Mouse (Mus musculus) megakaryocyte, embryonic 14.5 days (primary cell): ENCODE measurements around the gene Top3a. TPM values are rescaled to one million over a fixed set of nuclear protein-coding genes. Genes with fewer than 3 reads are reported as not detected.

Experiments
- H3K27me3 ChIP-seq: replicated peaks from 2 replicates; pipeline ENCODE3; 2012; ENCODE audit warnings: inconsistent platforms
- H3K36me3 ChIP-seq: replicated peaks from 2 replicates; pipeline ENCODE3; 2012; ENCODE audit warnings: low read length, inconsistent platforms, mixed read lengths
- H3K4me1 ChIP-seq: 2 replicates; pipeline ENCODE4 v1.6.1; 2012; ENCODE audit warnings: inconsistent platforms
- H3K4me3 ChIP-seq: replicated peaks from 2 replicates; pipeline ENCODE3; 2012; ENCODE audit warnings: moderate library complexity, mild to moderate bottlenecking, inconsistent platforms
- H3K9me3 ChIP-seq: 2 replicates; pipeline ENCODE4 v1.6.1; 2012; ENCODE audit warnings: inconsistent platforms
- FLI1 ChIP-seq: IDR thresholded peaks from 2 replicates; pipeline ENCODE4 v1.6.1; 2012; ENCODE audit warnings: low read length, inconsistent platforms, mixed read lengths
- GATA1 ChIP-seq: IDR thresholded peaks from 3 replicates; pipeline ENCODE4 v1.6.1; 2012; ENCODE audit warnings: mixed read lengths, low read length, inconsistent platforms, borderline replicate concordance
- polyA plus RNA-seq: library from polyadenylated mRNA; stranded (reverse); fragments of >175 nt; gene quantifications from 2 replicates; pipeline ENCODE4 v1.2.3, GENCODE M21; 2012; ENCODE audit warnings: low replicate concordance; ENCODE audit not compliant: insufficient read depth

The Top3a gene
- polyA plus RNA-seq, 1 experiment, result 1.9 TPM

DNA sequence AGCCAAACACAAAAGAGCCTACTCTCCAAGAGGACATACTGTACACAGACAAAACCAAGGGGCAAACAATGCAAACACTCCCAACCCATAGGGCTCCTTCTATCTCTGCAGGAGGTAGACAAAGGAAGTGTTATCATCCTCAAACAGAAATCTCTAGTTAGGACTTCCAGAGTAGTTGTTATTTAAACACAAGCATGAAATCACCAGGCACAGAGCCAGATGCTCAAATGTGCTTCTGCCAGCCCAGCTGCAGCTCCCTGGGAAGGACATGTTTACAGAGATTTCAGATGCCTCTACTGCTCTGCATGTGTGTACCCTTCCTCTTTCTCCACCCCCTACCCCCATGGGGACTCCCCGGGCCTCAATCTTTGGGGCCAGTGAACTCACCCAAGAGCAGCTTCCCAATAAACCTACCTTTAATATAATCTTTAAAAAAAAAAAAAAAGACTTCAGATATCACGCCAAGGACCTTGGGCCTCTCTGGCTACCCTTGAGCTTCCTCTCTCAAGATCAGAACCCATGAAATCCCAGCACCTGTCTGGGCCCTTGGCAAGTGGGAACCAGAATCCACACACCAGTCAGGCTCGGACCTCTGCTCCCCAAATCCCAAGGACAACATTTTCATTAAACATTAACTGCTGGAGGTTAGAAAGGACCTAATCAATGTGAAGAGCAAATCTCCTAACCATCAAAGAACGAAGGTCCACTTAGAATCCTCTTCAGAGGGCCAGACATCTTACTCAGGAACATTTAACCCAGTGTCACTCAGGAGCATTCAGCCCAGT lies 31.3 kb upstream of the Top3a start:
- Histone ChIP-seq H3K9me3 (0 out of 2 replicates have a peak, but pooled peaks cover 5% of the 10 kb centered on the region), H3K4me1 (peaks cover 34% of the 10 kb centered on the region), H3K36me3 (peaks cover 16% of the 10 kb centered on the region), H3K27me3 (no peaks in the 10 kb centered on the region), H3K4me3 (no peak overlapping the region)
- no peak for TF ChIP-seq FLI1
- TF ChIP-seq GATA1, result no peak

DNA sequence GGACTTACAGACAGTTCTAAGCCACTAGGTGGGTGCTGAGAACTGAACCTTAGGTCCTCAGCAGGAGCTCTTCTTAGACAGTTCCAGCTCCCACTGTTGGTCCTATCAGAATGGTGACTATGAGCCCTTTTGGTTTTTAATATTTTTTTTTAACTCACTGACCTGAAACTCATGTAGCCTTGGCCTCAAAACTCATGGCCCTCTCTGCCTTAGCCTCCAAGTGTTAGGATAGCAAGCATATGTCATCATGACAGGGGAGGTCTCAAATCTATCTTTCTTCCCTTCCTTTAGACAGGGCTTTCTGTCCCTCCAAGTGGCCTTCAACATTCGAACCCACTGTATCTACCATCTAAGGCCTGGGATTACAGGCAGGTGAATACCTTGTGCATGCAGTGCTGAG lies 23.7 kb upstream of the Top3a start:
- peaks cover 73% of the 10 kb centered on the region for H3K36me3 ChIP-seq
- H3K4me3 ChIP-seq, result no peak overlapping the region
- no peaks in the 10 kb centered on the region for H3K9me3 ChIP-seq
- H3K4me1 ChIP-seq, result peaks cover 6% of the 10 kb centered on the region; the same call in 1 of the 2 replicates
- no peaks in the 10 kb centered on the region for H3K27me3 ChIP-seq
- no peak for TF ChIP-seq GATA1
- no peak for TF ChIP-seq FLI1

DNA sequence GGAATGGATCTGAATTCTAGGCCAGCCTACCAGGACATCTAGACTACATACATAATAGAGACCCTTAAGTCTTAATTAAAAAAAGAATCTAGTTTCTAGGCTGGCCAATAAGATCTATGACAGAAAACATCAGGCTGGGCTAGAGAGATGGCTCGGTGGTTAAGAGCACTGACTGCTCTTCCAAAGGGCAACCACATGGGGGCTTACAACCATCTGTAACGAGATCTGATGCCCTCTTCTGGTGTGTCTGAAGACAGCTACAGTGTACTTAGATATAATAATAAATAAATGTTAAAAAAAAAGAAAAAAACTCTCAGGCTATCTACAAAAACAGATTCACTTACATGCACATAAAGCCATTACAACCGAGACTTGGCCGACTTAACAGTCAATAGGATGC lies 22.8 kb upstream of the Top3a start:
- peaks cover 79% of the 10 kb centered on the region for H3K36me3 ChIP-seq
- peaks cover 6% of the 10 kb centered on the region; the same call in 1 of the 2 replicates for H3K4me1 ChIP-seq
- TF ChIP-seq GATA1, result no peak
- TF ChIP-seq FLI1, result no peak

DNA sequence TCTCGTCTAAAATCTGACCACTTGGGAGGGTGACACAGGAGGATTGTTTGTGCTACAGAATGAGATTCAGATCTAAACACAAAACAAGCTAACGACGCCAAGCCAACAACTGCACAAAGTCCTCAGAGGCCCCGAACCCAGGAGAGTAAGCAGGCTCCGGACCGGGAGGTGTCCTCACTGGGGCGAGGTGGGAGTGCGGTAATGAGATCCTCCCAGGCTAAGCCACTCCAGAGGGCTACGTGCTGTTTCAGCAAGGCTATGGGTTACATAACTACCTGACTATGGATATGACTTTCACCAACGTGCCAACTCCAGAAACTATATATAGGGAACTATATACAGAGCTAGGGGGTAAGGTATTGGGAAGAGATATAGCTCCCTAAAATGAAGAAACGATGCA lies 19.2 kb upstream of the Top3a start:
- no peaks in the 10 kb centered on the region for H3K4me1 ChIP-seq
- no peak for TF ChIP-seq GATA1
- H3K27me3 ChIP-seq, result no peaks in the 10 kb centered on the region
- H3K9me3 ChIP-seq, result no peaks in the 10 kb centered on the region
- H3K36me3 ChIP-seq, result peaks cover 85% of the 10 kb centered on the region
- no peak overlapping the region for H3K4me3 ChIP-seq

More for the DNA sequence above, 22.8 kb upstream of the Top3a start:
- no peaks in the 10 kb centered on the region for H3K27me3 ChIP-seq
- H3K4me3 ChIP-seq, result no peak overlapping the region
- no peaks in the 10 kb centered on the region for H3K9me3 ChIP-seq

DNA sequence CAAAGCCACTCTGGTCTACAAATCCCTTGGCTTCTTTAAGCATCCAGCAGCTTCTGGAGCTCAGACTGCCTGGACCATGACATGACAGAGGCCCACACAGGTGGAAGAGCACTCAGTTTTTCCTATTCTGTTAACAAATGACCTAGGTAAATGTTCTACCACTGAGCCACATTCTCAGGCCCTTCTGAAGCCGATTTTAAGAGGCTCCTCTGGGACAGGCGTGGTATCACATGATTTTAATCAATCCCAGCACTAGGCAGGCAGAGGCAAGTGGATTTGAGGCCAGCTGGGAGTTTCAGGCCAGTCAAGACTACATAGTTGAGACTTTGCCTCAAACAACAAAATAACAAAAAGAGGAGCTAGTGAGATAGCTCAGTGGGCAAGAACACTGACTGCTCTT lies 13.3 kb upstream of the Top3a start:
- Histone ChIP-seq H3K27me3 (no peaks in the 10 kb centered on the region), H3K4me3 (no peak overlapping the region), H3K9me3 (no peaks in the 10 kb centered on the region), H3K36me3 (peaks cover 88% of the 10 kb centered on the region), H3K4me1 (peaks cover 14% of the 10 kb centered on the region)
- no peak for TF ChIP-seq GATA1
- TF ChIP-seq FLI1, result no peak

DNA sequence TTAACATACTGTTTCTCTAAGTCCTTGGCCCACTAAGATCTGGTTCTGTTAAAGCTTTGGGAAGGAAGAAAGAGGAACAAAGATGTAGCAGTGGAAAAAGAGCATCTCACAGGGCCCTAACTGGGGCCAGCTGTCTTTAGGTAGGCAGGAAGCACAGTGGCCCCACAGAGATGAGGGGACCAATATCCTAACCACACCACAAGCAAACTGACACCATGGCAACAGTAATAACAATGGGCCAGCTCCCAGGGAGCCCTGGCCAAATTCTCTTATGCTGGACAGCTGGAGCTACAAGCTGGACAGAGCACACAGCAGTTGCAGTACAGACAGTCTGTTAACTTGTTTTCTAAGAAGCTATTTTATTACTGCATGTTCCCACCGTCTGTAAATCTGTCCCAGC lies 10.4 kb upstream of the Top3a start:
- Histone ChIP-seq H3K9me3 (no peaks in the 10 kb centered on the region), H3K4me1 (peaks cover 36% of the 10 kb centered on the region), H3K4me3 (no peak overlapping the region), H3K36me3 (peaks cover 92% of the 10 kb centered on the region), H3K27me3 (no peaks in the 10 kb centered on the region)
- TF ChIP-seq FLI1 (no peak), GATA1 (no peak)

DNA sequence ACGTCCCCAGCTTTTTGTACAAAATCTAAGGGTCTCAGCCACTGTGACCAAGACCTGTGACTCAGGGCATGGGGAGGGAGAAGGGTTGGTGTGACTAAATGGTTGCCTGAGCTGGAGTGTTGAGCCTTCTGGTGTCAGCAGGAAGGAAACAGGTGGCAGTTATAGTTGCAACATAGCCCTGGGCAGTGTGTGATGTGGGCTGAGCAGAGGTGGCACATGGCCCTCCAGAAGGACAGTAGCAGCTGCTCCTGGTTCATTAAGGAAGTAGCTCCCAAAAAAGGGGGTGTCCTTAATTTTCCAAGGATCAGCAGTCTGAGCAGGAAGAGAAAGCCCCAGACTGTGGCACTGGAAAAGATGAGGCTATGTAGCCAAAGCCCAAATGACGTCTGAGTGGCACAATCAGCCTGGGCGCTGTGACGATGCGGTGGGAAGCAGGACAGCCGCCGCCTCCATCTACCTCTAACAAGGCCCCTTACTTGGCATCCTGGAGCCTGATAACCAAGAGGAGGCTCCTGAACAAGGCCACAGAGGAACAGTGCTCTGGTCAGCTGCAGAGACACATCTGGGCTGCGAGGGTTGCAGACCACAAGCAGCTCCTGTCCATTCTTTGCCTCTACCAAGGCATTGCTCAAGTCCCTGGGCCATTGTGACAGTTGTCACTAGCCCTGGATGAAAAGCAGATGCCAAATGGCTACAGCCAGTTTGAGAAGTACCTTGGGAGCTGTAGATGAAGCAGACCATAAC lies 7.2 kb upstream of the Top3a start:
- H3K27me3 ChIP-seq, result no peaks in the 10 kb centered on the region
- H3K9me3 ChIP-seq, result no peaks in the 10 kb centered on the region
- peaks cover 68% of the 10 kb centered on the region for H3K4me1 ChIP-seq
- H3K4me3 ChIP-seq, result no peak overlapping the region
- H3K36me3 ChIP-seq, result peaks cover 97% of the 10 kb centered on the region
- no peak for TF ChIP-seq FLI1
- no peak for TF ChIP-seq GATA1

DNA sequence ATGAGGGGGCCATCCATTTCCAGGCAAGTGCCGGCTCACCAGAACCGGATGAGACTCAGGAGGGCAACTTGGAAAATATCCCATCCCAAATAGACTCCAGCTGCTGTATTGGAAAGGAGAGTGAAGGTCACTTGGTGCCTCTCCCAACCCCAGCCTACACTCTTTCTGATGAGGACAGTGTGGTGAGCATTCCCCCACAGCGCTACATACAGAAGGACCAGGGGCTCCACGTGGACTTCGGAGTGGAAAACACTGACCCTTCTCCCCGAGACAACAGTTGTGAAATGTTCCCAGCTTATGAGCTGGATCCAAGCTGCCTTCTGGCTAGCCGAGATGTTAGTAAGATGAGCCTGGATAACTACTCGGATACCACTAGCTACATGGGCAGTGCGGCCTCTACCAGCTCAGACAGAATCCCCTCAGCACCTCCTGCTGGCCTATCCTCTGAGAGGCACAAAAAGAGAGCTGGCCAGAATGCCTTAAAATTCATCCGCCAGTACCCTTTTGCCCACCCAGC lies 2.6 kb upstream of the Top3a start:
- no peak for TF ChIP-seq GATA1
- no peak for TF ChIP-seq FLI1
- Histone ChIP-seq H3K27me3 (no peaks in the 10 kb centered on the region), H3K4me3 (peak overlapping the region; percentile 89), H3K9me3 (no peaks in the 10 kb centered on the region), H3K36me3 (peaks cover 64% of the 10 kb centered on the region), H3K4me1 (peaks cover 80% of the 10 kb centered on the region)

DNA sequence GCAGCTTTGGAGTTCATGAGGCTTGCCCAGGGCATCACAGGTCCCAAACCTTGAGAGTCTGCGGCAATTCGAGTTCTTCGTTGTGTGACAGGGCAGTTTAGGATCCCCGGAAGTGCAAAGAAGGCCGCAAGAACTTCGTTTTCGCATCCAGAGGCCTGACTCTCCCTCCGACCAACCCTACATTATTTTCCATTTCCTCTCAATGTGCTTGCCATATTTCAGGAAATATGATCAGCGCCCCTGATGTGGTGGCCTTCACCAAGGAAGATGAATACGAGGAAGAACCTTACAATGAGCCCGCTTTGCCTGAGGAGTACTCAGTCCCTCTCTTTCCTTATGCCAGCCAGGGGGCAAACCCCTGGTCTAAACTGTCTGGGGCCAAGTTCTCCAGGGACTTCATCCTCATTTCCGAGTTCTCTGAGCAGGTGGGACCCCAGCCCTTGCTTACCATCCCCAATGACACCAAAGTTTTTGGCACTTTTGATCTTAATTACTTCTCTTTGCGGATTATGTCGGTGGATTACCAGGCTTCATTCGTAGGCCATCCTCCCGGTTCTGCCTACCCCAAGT lies 721 bp upstream of the Top3a start:
- Histone ChIP-seq H3K4me3 (peak overlapping the region; percentile 99), H3K36me3 (peaks cover 47% of the 10 kb centered on the region), H3K4me1 (peaks cover 78% of the 10 kb centered on the region), H3K9me3 (no peaks in the 10 kb centered on the region), H3K27me3 (no peaks in the 10 kb centered on the region)
- TF ChIP-seq FLI1 (no peak), GATA1 (no peak)
